Mouse (Mus musculus) granulocyte monocyte progenitor cell, adult 5-6 weeks (primary cell): Measurements from ENCODE around the gene Lrrc39. TPM values are rescaled to one million over a fixed set of nuclear protein-coding genes. Genes with fewer than 3 reads are reported as not detected.
"Not testable (repeated sequence)": the region's sequence is repeated elsewhere in the genome, so short reads cannot be mapped to it uniquely, and the experiment has no call there.

ENCODE experiments used
- ATAC-seq: replicated peaks from 2 replicates; pipeline ENCODE4 v1.8.0; 2016; ENCODE audit warnings: mild to moderate bottlenecking, moderate TSS enrichment, inconsistent platforms; ENCODE audit not compliant: poor library complexity, severe bottlenecking
- total RNA-seq, 2 experiments: library from RNA; stranded (forward) in 1 of 2; stranded (reverse) in 1 of 2; fragments of 200-712, 200-1000 nt in 1 of 2; fragments of >200 nt in 1 of 2; fragmentation: Nextera tagmentation in 1 of 2; gene quantifications; 2 replicates each; pipeline ENCODE4 v1.2.3; 2014 to 2017

The Lrrc39 gene
- total RNA-seq (2014; fragmentation: Nextera tagmentation) (0.39 and 1.2 TPM in 2 replicates), total RNA-seq (2017) (0.65 and 1.5 TPM in 2 replicates)

GRCm38 (mm10) chr3:116562408-116563094 lies at the start of gene Lrrc39:
Lrrc39 (plus strand) TSS chr3:116562973.
- ATAC-seq = peak; percentile 52

GRCm38 (mm10) chr3:116520141-116520761 lies 42.5 kb upstream of the Lrrc39 start:
- no peak for ATAC-seq

- no peak for ATAC-seq
Measured at GRCm38 (mm10) chr3:116529741-116530140, 33.0 kb upstream of the Lrrc39 start.

GRCm38 (mm10) chr3:116530826-116531225 lies 31.9 kb upstream of the Lrrc39 start:
- ATAC-seq = no peak

DNA sequence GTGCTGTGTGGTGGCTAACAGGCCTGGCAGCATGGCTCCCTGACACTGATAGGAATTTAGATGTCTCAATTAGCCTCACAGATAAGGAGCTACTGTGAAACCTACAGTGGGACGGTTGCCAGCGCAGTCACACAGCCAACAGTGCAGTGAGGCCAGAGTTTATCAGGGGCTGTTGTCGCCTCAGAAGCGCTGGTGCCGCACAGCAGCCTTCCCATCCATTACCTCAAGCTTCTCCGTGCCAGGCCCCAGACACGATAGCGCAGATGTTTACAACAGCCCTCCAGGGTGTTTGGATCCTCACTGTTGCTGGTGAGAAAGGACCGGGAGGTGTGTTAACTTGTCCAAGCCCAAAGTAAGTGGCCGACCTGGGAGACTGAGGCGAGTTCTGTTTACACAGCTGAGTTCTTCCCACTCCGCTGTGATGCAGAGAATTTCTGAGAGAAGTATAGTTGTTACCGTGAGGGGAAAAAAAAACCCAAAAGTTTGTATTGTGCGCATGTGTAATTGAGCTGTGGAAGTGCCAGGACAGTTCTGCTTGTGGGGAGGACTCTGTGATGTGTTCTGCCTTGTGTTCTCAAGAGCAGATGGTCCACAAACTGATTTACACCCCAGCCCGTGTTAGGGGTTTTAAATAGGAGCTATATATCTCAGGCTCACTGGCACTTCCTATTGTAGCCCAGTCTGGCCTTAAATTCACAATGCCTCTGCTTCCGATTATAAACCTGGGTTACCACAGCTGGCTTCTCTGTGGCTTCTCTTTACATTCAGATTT lies 26.2 kb upstream of the Lrrc39 start:
- ATAC-seq = 0 out of 2 replicates have a peak, but pooled peaks have one; percentile 17

- no peak for ATAC-seq
Measured at GRCm38 (mm10) chr3:116537200-116537573, 25.6 kb upstream of the Lrrc39 start.

GRCm38 (mm10) chr3:116542070-116542469 lies 20.7 kb upstream of the Lrrc39 start:
- ATAC-seq = peak; percentile 52

GRCm38 (mm10) chr3:116542532-116542931 lies 20.2 kb upstream of the Lrrc39 start:
- peak; percentile 95 for ATAC-seq

DNA sequence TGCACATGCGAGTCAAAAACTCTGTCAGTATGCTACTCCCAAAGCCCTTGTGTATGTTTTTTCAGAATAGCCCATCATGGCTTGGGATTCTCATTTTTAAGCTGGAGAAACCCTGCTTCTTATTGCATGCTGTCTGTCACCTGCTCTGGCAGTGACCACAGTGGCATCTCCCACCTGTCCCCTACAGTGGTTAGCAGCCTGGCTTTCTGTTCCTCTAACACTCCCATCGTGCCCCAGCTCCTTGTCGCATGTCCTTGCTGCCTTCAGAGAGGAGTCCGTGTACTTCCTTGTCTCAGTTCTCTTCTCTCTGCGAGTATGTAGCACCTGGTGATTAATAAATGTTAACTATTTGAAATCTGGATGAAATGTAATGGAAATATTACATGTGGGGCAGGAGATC lies 15.3 kb upstream of the Lrrc39 start:
- no peak for ATAC-seq

DNA sequence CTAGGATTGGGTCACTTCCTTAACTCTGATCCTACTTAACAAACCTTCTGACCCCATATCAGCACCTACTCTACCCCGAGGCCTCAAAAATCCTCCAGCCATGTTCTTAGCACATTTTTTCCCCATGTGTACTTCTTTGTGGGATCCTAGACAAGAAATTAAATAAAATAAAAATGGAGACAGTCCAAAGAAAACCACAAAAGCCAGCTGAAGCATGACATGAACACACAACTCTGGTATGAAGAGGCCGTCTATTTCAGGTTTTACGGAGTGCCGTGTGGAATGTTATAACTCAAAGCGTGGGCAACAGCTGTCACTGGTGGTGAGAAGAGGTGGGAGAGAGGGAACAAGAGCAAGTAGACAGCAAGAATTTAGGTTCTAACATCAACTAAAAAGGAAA lies 11.4 kb upstream of the Lrrc39 start:
- no peak for ATAC-seq

GRCm38 (mm10) chr3:116561315-116561714 lies 1.5 kb upstream of the Lrrc39 start:
- ATAC-seq = not testable (repeated sequence)

DNA sequence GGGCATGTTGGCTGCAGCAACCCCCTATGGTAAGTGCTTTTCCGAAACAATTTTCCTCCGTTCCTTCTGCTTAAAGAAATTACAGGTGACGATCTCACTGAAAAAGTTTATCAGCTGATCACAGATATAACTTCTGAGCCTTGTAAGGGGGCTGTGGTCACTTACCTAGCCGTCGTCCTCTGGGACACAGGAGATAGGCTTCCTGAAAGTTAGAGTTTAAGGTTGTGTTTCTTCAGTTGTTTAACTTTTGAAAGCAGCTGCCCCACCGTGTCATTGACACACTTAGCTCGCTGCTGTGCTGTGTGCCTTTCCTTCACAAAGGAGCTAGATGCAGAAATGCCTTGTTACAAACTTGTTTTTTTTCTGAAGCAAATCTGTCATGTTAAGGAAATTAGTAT lies 321 bp downstream of the Lrrc39 start:
- ATAC-seq = no peak

DNA sequence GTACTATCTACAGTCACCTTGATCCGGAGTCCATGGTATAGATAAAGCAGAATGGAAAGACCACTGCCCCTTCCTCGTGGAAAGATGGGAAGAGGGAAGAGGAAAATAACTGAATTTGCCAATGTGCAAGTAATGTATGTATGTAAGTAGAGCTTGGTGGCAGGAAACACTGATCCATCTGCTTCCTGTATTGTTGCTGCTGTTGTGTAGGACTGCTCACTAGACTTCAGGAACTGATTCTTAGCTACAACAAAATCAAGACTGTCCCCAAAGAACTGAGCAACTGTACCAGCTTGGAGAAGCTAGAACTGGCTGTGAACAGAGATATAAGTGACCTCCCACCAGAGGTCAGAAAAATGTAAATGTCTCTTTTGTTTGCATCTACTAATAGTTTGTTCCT lies 7.9 kb downstream of the Lrrc39 start:
- ATAC-seq = peak; percentile 89

GRCm38 (mm10) chr3:116577286-116577685 lies 14.5 kb downstream of the Lrrc39 start:
- no peak for ATAC-seq

- ATAC-seq = no peak
Measured at GRCm38 (mm10) chr3:116582201-116582600, 19.4 kb downstream of the Lrrc39 start.

GRCm38 (mm10) chr3:116594076-116594727 lies 31.4 kb downstream of the Lrrc39 start:
- ATAC-seq = peak; percentile 67

- peak; percentile 93 for ATAC-seq
Measured at GRCm38 (mm10) chr3:116594728-116595602, 32.2 kb downstream of the Lrrc39 start, which contains the start of gene Sass6. Sass6 (plus strand) TSS chr3:116594982.

- ATAC-seq = no peak
Measured at GRCm38 (mm10) chr3:116595603-116595991, 32.8 kb downstream of the Lrrc39 start.

DNA sequence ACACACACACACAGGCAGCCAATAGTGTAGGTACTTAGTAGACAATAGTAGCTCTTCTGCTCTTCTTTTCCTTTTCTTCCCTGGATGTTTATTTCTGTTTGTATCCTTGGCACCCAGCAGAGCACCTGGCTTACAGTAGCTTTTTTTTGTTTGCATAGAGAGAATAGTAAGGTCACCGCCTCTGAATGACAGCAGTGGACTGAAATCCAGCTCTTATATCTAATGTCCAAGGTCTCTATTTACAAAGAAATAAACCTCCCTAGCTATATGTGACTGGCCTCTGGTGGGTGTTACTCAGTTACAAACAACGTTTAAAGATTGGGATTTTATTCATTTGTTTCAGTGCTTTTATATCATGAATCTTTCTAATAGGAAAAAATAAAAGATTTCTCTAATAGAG lies 36.9 kb downstream of the Lrrc39 start:
- ATAC-seq = no peak

DNA sequence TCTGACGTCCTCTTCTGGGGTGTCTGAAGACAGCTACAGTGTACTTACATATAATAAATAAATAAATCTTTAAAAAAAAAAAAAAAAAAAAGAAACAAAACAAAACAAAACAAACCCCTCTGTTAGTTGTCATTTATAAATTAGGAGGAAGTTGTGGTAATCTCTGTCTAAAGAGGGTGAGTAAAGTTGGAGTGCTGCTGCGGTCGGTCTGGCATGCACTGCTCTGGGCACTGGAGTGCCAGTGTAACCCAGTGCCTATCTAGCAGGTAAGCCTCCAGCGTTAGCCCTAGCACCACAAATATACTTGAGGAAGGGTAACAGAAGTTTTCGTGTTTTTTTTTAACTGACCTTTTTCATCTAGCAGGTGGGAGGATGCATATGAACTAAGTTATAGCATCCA lies 38.2 kb downstream of the Lrrc39 start:
- peak; percentile 83 for ATAC-seq
